Mouse (Mus musculus): ENCODE data around the gene Pttg1.

Gene Pttg1

DNA sequence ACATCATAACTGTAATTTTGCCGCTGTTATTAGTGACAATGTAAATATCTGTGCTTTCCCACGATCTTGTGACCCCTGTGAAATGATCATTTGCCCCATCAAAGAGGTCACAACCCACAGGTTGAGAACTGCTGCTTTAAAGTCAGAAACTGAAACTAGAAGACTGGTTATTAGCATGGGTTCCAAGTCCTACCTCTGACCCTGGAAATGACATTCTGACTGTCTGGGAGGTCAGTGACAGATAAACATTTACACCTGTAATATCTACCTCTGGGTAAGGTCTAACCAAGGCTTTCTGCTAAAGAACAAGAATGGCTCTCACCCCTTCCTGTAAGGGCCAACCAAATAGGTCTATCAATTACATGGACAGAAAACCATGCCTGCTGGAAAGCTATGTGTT is 17.2 kb downstream of the Pttg1 start:
- DNase-seq, result no peak

DNA sequence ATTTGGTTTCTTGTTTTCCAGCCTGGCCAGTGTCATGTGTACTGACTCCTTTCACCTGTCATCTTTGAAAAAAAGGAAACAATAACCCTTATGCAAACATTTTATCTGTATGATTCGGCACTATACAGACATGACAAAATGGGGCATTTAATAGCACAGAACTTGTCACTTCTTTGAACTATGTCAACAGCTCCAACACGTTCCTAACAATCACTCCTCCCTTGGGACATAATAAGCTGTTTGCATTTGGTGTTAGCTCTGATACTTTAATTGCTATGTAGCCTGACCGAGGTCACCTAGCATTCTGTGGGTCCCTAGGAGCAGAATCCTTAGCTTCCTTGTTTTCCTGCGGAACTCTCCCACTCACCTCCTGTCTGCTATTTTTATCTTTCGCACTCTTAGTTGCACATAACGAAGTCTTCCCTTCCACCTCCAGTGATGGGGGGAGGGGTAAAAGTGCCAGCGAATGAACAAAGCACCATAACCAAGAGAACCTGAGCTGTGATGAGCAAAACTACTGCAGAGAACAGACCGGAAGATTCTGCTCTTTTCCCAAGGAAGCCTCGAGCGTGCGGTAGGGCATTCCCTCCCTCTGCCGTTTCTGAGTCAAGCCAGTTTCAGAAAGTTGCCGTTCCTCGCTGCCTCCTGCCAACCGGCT is 21.8 kb downstream of the Pttg1 start:
- no peak for DNase-seq

DNA sequence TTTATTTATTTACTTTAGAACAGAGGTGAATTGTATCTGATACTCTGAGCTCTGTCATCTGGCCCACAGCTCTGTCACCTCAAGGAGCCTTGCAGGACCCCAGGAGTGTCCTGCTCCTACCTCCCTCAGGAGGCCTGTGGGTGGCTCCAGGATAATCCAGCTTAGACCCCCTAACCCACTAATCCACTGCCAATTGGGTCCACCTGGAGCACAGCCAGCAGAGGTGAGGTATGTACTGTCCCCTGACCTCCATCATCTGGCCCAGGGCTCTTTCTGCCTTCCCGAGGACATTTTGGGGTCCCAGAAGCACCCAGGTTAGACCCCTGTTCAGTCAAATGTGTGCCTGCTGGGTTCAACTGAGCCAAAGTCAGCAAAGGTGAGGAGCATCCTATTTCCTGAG is 25.9 kb downstream of the Pttg1 start:
- no peak for DNase-seq

- no peak for DNase-seq
Observed at GRCm38 (mm10) chr11:43399297-43399696, 26.8 kb downstream of the Pttg1 start.

- no peak for DNase-seq
Observed at GRCm38 (mm10) chr11:43396672-43397071, 29.4 kb downstream of the Pttg1 start.

DNA sequence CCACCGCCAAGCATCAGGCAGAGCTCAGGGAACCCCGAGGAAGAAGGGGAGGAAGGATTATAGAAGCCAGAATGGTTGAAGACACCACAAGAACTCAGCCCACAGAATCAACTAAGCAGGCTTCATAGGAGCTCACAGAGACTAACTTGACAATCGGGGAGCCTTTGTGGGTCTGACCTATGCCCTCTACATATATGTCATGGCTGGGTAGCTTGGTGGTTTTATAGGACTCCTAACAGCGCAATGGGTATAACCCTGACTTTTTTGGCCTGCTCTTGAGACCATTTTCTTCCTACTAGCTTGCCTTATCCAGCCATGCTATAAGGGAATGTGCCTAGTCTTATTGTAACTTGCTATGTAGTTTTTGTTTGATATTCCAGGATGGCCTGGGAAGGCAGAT is 29.8 kb downstream of the Pttg1 start:
- DNase-seq, result no peak

DNA sequence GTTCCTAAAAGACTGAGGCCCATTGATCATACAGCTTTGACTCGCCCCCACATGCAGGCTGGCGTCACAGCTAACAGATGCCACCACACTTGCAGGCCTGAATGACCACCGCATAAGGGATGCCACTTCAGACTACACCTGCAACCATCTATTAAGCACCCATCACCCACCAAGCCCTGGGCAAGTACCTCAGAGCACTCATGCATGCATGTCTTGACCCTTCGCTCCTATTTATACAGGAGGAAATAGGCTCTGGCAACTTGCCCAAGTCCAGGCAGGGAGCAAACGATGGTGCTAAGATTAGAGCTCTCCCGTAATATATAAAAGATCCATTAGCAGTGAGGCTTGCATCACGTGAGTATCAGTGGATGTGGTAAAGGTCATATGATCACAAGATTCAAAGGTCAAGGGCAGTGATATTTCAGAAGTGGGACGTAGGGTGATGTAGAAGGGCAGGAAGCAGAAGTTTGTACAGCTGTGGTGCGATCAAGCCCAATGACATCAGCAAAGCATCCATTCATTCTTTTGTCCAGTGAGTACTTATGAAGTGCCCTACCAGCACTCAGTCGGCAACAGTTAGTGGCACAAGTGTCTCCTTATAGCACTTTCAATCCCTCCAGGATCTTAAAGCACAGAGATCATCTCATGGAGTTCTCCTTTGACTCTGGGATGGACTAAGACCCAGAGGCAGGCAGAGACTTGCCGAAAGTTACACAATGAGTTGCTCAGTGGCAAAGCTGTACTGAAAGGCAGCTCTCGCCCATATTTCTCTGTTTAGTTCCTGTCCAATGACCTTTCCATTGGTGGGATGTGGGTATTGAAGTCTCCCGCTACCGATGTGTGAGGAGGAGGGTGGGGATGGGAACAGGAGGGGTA is 30.7 kb downstream of the Pttg1 start:
- DNase-seq, result no peak

GRCm38 (mm10) chr11:43393325-43393724 is 32.7 kb downstream of the Pttg1 start:
- DNase-seq, result no peak

- no peak for DNase-seq
Observed at GRCm38 (mm10) chr11:43392757-43393156, 33.3 kb downstream of the Pttg1 start.

GRCm38 (mm10) chr11:43389118-43389517 is 36.9 kb downstream of the Pttg1 start:
- DNase-seq, result no peak

DNA sequence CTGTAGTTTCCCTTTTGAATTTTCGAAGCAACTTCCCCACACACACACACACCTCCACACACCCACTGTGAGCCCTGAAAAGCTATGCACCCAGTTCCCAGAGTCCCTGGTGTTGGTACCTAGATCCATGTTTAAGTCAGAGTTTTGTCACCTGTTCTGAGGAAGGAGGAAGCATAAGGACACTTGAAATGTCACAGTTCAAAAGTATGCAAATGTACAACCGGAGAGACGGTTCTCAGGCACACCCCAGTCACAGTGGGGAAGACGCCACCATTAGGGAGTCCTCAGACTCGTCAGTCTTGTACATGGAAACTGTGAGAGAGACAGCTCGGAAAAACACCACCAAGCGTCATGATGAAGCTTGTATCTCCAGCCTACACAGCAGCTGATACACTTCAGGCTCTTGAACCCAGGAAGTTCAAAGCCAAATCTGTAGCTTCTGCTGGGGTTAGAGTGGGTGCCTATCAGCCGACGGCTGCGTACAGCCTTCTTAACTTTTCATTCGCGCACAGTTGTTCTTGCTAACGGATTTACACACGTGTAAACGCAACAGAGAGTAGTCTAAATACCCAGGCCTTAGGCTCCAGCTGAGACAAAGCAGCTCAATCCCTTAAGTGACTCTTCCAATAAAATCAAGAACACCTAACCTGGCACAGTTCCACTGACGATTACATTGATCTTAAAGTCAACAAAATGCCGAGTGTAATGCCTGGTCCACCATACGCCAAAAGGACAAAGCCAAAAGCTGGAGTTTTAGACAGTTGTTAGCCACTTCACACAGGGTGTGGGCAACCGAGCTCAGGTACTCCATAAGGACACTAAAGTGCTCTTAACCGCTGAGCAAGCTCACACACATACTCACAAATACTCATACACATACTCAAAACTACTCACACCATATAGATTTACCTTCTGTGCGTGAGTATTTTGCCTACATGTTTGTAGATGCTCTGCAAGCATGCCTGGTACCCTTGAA is 37.6 kb downstream of the Pttg1 start:
- DNase-seq, result no peak

DNA sequence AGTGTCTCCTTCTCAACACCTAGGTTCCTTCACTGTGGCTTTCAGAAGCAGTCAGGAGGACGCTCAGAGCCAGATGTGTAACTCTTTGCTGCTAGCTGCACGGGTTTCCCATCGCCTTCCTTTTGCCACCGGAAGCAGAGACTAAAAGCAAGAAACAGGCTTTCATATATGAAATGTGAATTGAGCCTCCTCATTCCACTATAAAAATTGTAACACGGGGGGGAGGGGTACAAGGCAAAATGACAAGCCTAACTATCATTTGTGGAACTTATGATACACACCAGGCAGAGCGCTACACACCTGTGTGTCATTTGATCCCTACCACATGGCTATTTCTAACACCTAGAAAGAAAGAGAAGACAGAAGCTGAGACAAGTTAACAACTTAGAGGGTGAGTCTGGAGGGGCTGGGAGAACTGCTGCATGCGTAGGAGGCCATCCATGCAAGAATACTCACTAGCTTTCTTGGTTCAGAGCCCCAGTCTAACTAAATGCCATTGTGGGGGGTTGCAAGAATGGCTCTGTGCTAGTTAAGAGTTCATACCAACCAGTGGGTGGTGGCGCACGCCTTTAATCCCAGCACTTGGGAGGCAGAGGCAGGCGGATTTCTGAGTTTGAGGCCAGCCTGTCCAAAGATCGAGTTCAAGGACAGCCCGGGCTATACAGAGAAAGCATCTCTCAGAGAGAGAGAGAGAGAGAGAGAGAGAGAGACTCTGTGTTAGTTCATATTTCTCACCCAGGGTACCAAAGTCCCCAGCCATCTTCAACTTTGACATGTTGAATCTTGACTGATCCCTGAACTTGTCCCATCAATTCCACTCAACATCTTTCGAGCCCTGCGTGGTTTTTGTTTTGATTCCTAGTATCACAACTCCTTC is 38.8 kb downstream of the Pttg1 start:
- DNase-seq, result no peak

DNA sequence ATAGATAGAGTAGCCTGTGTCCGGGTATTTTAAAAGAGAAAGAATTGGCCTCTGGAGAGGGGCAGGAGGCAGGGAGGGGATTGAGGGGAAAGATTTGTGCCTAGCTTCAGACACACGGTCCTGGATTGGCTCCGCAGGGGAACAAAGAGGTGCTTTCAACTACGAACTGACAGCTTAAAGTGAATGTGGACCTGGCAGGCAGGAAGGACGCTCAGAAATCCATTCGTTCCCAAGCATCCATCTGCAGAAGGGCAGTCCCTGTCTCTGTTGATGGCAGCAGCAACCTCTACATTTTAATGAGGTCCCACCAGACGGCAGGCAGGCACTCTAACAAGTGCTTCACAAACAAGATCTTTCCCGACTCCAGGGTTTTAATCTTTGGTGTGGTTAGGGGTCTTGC is 40.3 kb downstream of the Pttg1 start:
- peak; percentile 17 to 22 for DNase-seq

DNA sequence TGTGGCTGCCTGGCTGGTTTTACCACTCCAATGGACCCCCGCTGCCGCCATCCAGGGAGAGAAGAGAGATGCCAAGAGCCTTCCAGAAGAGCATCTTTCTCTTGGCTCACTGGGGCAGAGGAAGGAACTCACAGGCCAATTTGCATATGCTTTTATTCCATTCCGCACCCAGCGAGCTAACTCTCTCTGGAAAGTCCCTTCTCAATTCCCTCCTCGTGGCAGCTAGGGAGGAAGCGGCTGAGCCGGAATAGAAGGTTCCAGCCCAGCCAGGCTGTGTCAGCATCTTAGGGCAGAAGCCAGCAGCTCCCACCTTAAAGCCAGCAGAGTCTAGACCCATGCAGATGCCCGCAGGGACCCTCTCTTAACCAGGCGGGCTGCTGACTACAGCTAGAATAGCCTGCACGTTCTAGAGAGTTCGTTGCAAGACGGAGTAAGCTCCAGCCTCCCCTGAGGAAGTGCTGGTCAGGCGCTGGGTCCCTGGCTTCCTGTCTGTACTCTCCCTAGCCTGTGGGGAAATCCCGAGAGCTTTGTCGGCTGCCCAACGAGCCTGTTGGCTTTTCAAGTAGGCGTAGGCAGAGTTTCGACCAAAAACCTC is 40.9 kb downstream of the Pttg1 start:
- DNase-seq, result peak; percentile 52 to 58

DNA sequence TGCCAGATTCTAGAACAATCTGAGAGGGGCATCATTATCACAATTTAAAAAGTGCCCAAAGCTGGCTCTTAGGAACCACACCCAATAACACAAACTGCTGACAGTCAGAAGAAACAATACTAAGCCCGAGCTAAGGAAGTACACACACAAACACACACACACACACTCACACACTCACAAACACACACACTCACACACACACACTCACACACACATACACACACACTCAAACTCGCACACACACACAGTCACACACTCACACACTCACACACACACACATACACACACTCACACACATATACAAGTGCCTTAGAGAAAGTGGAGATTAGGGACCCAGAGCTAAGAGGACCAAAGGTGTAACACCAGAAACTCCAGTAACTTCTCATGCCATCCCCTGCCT is 42.5 kb downstream of the Pttg1 start:
- DNase-seq, result no peak

DNA sequence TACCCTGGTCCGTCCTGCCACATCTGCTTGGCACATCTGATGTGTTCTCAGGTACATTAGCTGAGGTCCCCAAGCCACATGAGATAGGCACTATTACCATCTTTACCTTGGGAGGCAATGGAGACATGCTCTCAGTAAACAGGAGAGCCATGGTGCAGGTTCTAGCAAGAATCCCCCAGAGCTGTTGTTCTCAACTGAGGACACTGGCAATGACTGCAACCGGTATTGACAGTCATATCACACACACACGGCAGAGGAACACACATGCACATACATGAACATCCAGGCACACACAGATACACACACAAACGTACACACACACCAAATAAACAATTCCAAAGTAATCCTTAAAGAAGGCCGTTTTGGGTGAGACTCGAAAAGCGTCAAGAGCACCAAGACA is 45.1 kb downstream of the Pttg1 start:
- no peak for DNase-seq

- DNase-seq, result no peak
Observed at GRCm38 (mm10) chr11:43379911-43380485, 46.1 kb downstream of the Pttg1 start.

DNA sequence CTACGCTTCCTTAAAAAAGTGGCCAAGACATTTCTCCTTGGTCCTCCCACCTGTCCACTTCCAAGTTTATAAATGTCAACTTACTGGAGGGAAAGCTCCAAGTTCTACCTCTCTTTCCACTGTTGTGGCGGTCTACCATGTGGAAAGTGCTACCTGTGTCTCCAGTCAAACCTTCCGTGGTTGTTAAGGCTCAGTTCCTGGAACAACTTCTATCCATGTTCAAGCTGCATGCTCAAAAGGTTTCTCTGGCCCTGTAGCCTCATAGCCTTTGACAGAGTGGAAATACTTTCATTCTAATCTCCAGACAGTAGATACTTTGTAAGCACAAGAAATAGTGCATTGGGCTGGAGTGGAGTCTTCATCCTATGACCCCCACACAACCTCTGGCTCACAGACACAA is 46.6 kb downstream of the Pttg1 start:
- no peak for DNase-seq

DNA sequence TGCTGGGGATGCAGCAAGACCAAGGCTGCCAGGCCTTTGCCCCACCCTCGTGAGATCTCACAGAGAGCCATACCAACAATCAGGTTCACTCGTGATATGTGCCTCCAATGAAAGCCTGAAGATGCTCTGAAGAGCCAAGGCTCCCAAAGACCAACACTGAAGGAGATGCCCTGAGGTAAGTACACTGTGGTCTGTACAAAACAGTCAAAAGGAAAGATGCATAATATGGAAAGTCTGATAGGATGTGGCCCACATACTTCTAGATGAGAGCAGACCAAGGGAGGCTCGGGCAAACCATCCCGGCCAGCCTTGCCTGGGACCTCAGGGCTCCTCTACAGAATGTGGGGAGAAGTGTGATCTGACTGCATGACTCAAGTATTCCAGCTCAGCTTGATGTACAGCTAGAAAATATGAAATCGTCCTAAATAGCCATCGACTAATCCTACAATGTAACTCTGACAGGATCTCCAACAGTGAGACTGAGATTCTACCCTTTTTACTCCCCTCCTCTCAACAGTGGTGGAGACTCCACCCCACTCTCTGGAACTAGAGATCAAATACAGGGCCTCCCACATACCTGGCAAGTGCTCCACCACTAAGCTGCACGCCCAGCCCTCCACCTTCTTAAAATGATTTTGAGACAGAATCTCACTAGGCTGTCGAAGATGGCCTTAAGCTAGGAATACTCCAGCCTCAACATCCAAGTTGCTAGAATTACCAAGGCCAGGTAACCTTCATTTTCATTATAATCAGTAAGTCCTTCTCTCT is 48.8 kb downstream of the Pttg1 start:
- no peak for DNase-seq

- DNase-seq, result no peak
Observed at GRCm38 (mm10) chr11:43376598-43376997, 49.5 kb downstream of the Pttg1 start.

DNA sequence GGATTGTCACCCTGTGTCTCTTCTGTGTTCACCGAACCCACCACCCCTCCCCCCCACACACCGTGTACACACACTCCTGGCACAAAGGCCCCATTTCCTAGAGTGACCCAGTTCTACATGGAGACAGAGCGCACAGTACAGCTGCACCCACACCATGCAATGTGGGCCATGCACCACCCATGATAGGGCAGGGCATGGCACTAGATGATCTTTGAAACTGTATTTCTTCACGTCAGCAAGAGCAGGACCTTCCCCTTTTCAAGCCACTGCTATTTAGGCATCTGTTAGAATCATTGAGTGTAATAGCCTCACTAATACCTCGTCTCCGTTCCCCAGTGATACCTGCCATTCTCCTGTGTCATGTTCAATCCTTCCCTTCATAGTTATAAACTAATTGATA is 51.1 kb downstream of the Pttg1 start:
- DNase-seq, result no peak
